Mouse (Mus musculus) heart, adult 2 months (tissue): ENCODE measurements at regions not wholly inside any gene's neighbourhood (a gene's known extent, or its start where the extent isn't known, plus 50 kb on each side); places are given as distances from the start of the nearest gene placed in this dataset.

Source experiments
- CTCF ChIP-seq: fragments of 200-600 bp; IDR thresholded peaks from 2 replicates; pipeline ENCODE4 v1.8.1; 2022; ENCODE audit warnings: antibody characterized with exemption, mild to moderate bottlenecking, moderate library complexity
- POLR2A ChIP-seq: fragments of 200-500 bp; IDR thresholded peaks from 2 replicates; pipeline ENCODE4 v1.6.1; 2011; ENCODE audit warnings: mild to moderate bottlenecking, low read depth, low read length, control low read depth; ENCODE audit not compliant: insufficient read depth

GRCm38 (mm10) chr17:51653881-51654280, 179.2 kb downstream of the Satb1 start:
- TF ChIP-seq POLR2A = no peak
- no peak for TF ChIP-seq CTCF
